Mouse (Mus musculus) common myeloid progenitor, adult 5-6 weeks (primary cell): ENCODE data around the gene Rsph1. TPM values are rescaled to one million over a fixed set of nuclear protein-coding genes. Genes with fewer than 3 reads are reported as not detected.
A peak's percentile ranks its signal among the peaks of the same experiment; 100 is the strongest.
"Not testable (repeated sequence)": the region's sequence is repeated elsewhere in the genome, so short reads cannot be mapped to it uniquely, and the experiment has no call there.

Experiments
- ATAC-seq: replicated peaks from 2 replicates; pipeline ENCODE4 v1.8.0; 2016; ENCODE audit warnings: low read depth, mild to moderate bottlenecking, moderate TSS enrichment, inconsistent platforms; ENCODE audit not compliant: poor library complexity, severe bottlenecking
- total RNA-seq: library from RNA; stranded (forward); fragments of 200-1000, 187-1606 nt; gene quantifications from 2 replicates; pipeline ENCODE4 v1.2.3, GENCODE M21; 2017

Gene Rsph1
- total RNA-seq, 1 experiment from 2014 or later, result not detected

- ATAC-seq, result no peak
These were observed 3.1 kb upstream of the Rsph1 start for GRCm38 (mm10) chr17:31280269-31280668.

- ATAC-seq, result no peak
These were observed 2.4 kb upstream of the Rsph1 start for GRCm38 (mm10) chr17:31279541-31279940.

- ATAC-seq, result no peak
These were observed 748 bp upstream of the Rsph1 start for GRCm38 (mm10) chr17:31277931-31278330.

GRCm38 (mm10) chr17:31276207-31276921 is 819 bp downstream of the Rsph1 start:
- 0 out of 2 replicates have a peak, but pooled peaks have one; percentile 2 for ATAC-seq

- no peak for ATAC-seq
These were observed 2.0 kb downstream of the Rsph1 start for GRCm38 (mm10) chr17:31275181-31275580.

GRCm38 (mm10) chr17:31273631-31274030 is 3.6 kb downstream of the Rsph1 start:
- ATAC-seq, result no peak

GRCm38 (mm10) chr17:31272416-31273165 is 4.6 kb downstream of the Rsph1 start:
- ATAC-seq, result no peak

GRCm38 (mm10) chr17:31271136-31271851 is 5.9 kb downstream of the Rsph1 start:
- peak; percentile 47 for ATAC-seq

- ATAC-seq, result not testable (repeated sequence)
These were observed 6.4 kb downstream of the Rsph1 start for GRCm38 (mm10) chr17:31270736-31271135.

- no peak for ATAC-seq
These were observed 6.9 kb downstream of the Rsph1 start for GRCm38 (mm10) chr17:31270246-31270645.

- no peak for ATAC-seq
These were observed 7.4 kb downstream of the Rsph1 start for GRCm38 (mm10) chr17:31269761-31270160.

GRCm38 (mm10) chr17:31268016-31268415 is 9.2 kb downstream of the Rsph1 start:
- no peak for ATAC-seq

GRCm38 (mm10) chr17:31267603-31268002 is 9.6 kb downstream of the Rsph1 start:
- no peak for ATAC-seq

- ATAC-seq, result no peak
These were observed 10.0 kb downstream of the Rsph1 start for GRCm38 (mm10) chr17:31267138-31267537.

GRCm38 (mm10) chr17:31266321-31266950 is 10.7 kb downstream of the Rsph1 start:
- ATAC-seq, result no peak

GRCm38 (mm10) chr17:31265831-31266230 is 11.4 kb downstream of the Rsph1 start:
- no peak for ATAC-seq

GRCm38 (mm10) chr17:31265171-31265572 is 12.0 kb downstream of the Rsph1 start:
- ATAC-seq, result peak; percentile 90

GRCm38 (mm10) chr17:31264372-31264771 is 12.8 kb downstream of the Rsph1 start:
- ATAC-seq, result no peak

GRCm38 (mm10) chr17:31263770-31264169 is 13.4 kb downstream of the Rsph1 start:
- no peak for ATAC-seq

GRCm38 (mm10) chr17:31262715-31263114 is 14.5 kb downstream of the Rsph1 start:
- no peak for ATAC-seq
